Mouse (Mus musculus) ES-Bruce4 (cell line): ENCODE measurements around the gene Plekhg5. TPM values are rescaled to one million over a fixed set of nuclear protein-coding genes. Genes with fewer than 3 reads are reported as not detected.
A peak's percentile ranks its signal among the peaks of the same experiment; 100 is the strongest.

ENCODE experiments used
- H3K27ac ChIP-seq: 2 replicates; pipeline ENCODE4 v1.5.1; 2012; ENCODE audit warnings: low read length, inconsistent platforms; ENCODE audit not compliant: insufficient read depth
- H3K27me3 ChIP-seq: 2 replicates; pipeline ENCODE4 v1.6.1; 2012; ENCODE audit warnings: mild to moderate bottlenecking, low read length, inconsistent platforms; ENCODE audit not compliant: control insufficient read depth, poor library complexity, insufficient read depth, severe bottlenecking
- H3K36me3 ChIP-seq: 2 replicates; pipeline ENCODE4 v1.6.1; 2012; ENCODE audit warnings: inconsistent platforms, mild to moderate bottlenecking, low read length, moderate library complexity; ENCODE audit not compliant: control insufficient read depth, poor library complexity, insufficient read depth, severe bottlenecking
- H3K4me1 ChIP-seq: one replicate; pipeline ENCODE4 v1.8.1; 2011; ENCODE audit warnings: low read length; ENCODE audit not compliant: control insufficient read depth, insufficient read depth
- H3K4me3 ChIP-seq: 2 replicates; pipeline ENCODE4 v1.5.1; 2011; ENCODE audit warnings: low read depth, mild to moderate bottlenecking, low read length
- H3K9ac ChIP-seq: 2 replicates; pipeline ENCODE4 v1.6.1; 2012; ENCODE audit warnings: low read depth, mild to moderate bottlenecking, inconsistent platforms; ENCODE audit not compliant: poor library complexity, severe bottlenecking
- H3K9me3 ChIP-seq: replicated peaks from 2 replicates; pipeline ENCODE4 v1.6.1; 2012; ENCODE audit warnings: mild to moderate bottlenecking, low read length, inconsistent platforms; ENCODE audit not compliant: control insufficient read depth, poor library complexity, insufficient read depth, severe bottlenecking
- CTCF ChIP-seq: IDR thresholded peaks from one replicate; pipeline ENCODE4 v1.8.1; 2011; ENCODE audit warnings: low read depth, low read length
- EP300 ChIP-seq: IDR thresholded peaks from 2 replicates; pipeline ENCODE4 v1.6.1; 2011; ENCODE audit warnings: low read depth, low read length; ENCODE audit not compliant: insufficient read depth
- POLR2A ChIP-seq: IDR thresholded peaks from one replicate; pipeline ENCODE4 v1.8.1; 2011; ENCODE audit warnings: low read length; ENCODE audit not compliant: insufficient read depth
- polyA plus RNA-seq: library from polyadenylated mRNA; stranded (reverse); fragments of >200 nt; gene quantifications from 2 replicates; pipeline ENCODE4 v1.2.4, GENCODE M21; 2011; ENCODE audit warnings: low read depth; ENCODE audit not compliant: missing spikeins, insufficient read depth, insufficient read length

Gene Plekhg5
- polyA plus RNA-seq, 1 experiment = 17.5 TPM

GRCm38 (mm10) chr4:152086505-152087210 is 14.4 kb downstream of the Plekhg5 start:
- TF ChIP-seq POLR2A = peak; percentile 22
- 0 out of 2 replicates have a peak, but pooled peaks have one; percentile 11 for TF ChIP-seq EP300
- no peak for TF ChIP-seq CTCF
- no peak overlapping the region for H3K27ac ChIP-seq

GRCm38 (mm10) chr4:152087211-152088081 is 15.1 kb downstream of the Plekhg5 start:
- no peaks in the 10 kb centered on the region for H3K9me3 ChIP-seq
- H3K4me3 ChIP-seq = peak overlapping the region; percentile 76
- peaks cover 13% of the 10 kb centered on the region for H3K4me1 ChIP-seq
- no peak overlapping the region for H3K27ac ChIP-seq
- H3K36me3 ChIP-seq = no peaks in the 10 kb centered on the region
- H3K27me3 ChIP-seq = no peaks in the 10 kb centered on the region
- no peak for TF ChIP-seq CTCF
- no peak for TF ChIP-seq POLR2A
- TF ChIP-seq EP300 = no peak
- peak overlapping the region; percentile 94 for H3K9ac ChIP-seq

More at GRCm38 (mm10) chr4:152086505-152087210, 14.4 kb downstream of the Plekhg5 start:
- Histone ChIP-seq H3K27me3 (no peaks in the 10 kb centered on the region), H3K4me3 (peak overlapping the region; percentile 83), H3K36me3 (no peaks in the 10 kb centered on the region), H3K9ac (peak overlapping the region; percentile 94), H3K9me3 (no peaks in the 10 kb centered on the region), H3K4me1 (peaks cover 13% of the 10 kb centered on the region)

- Histone ChIP-seq H3K4me1 (peaks cover 13% of the 10 kb centered on the region), H3K27me3 (no peaks in the 10 kb centered on the region), H3K9me3 (no peaks in the 10 kb centered on the region), H3K36me3 (no peaks in the 10 kb centered on the region), H3K4me3 (peak overlapping the region; percentile 55), H3K9ac (peak overlapping the region; percentile 94), H3K27ac (no peak overlapping the region)
- peak; percentile 91 for TF ChIP-seq EP300
- TF ChIP-seq POLR2A = no peak
Measured at GRCm38 (mm10) chr4:152088133-152088532, 15.8 kb downstream of the Plekhg5 start.

GRCm38 (mm10) chr4:152088556-152089120 is 16.3 kb downstream of the Plekhg5 start:
- Histone ChIP-seq H3K4me3 (peak overlapping the region; percentile 22), H3K27me3 (no peaks in the 10 kb centered on the region), H3K9me3 (no peaks in the 10 kb centered on the region), H3K27ac (no peak overlapping the region), H3K9ac (peak overlapping the region; percentile 9; the same call in 1 of the 2 replicates), H3K36me3 (no peaks in the 10 kb centered on the region), H3K4me1 (peaks cover 10% of the 10 kb centered on the region)
- TF ChIP-seq POLR2A (no peak), EP300 (no peak), CTCF (no peak)

GRCm38 (mm10) chr4:152090191-152090590 is 17.9 kb downstream of the Plekhg5 start:
- H3K9me3 ChIP-seq = no peaks in the 10 kb centered on the region
- H3K9ac ChIP-seq = no peak overlapping the region
- H3K4me3 ChIP-seq = no peak overlapping the region
- no peaks in the 10 kb centered on the region for H3K36me3 ChIP-seq
- H3K27ac ChIP-seq = no peak overlapping the region
- H3K27me3 ChIP-seq = no peaks in the 10 kb centered on the region
- H3K4me1 ChIP-seq = peaks cover 7% of the 10 kb centered on the region
- no peak for TF ChIP-seq POLR2A
- no peak for TF ChIP-seq EP300
- TF ChIP-seq CTCF = no peak
